Mouse (Mus musculus): Measurements from ENCODE around the gene Gzme. TPM values are rescaled to one million over a fixed set of nuclear protein-coding genes. Genes with fewer than 3 reads are reported as not detected.

Gene Gzme
- not detected for polyA plus RNA-seq (2017; shearing (Covaris generic))

GRCm38 (mm10) chr14:56120525-56120924 lies at the start of gene Gzme:
Gene Gzme (minus strand): TSS chr14:56120625.

DNA sequence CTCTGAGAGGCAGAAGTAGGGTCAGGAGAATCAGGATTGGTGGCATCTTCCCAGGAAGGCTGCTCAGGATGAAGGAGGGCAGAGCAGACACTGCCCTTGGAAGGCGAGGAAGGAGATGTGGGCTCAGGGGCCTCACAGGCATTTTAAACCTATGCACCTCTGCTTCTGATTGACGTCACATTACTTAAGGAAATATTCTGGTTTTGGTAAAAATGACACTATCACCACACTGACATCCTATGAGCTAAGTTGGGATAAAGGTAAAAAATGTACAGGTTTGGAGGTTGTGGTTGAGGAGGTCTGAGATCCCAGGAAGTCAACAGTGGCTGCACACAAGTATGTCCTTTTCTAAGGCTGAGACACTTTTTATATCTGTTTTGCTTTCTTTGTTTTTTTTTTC lies 39.1 kb upstream of the Gzme start, which contains the start of gene Gzmg:
Gene Gzmg (minus strand): TSS at position 101 of the 400 bp plus-strand sequence.

DNA sequence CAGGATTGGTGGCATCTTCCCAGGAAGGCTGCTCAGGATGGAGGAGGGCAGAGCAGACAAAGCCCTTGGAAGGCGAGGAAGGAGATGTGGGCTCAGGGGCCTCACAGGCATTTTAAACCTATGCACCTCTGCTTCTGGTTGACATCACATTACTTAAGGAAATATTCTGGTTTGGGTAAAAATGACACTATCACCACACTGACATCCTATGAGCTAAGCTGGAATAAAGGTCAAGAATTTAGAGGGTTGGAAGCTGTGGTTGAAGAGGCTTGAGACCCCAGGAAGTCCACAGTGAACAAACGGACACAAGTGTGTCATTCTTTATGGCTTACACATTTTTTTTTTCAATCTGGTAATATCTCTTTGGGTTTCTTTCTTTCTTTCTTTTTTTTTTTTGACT lies 12.1 kb upstream of the Gzme start, which contains the start of gene Gzmd:
Gene Gzmd (minus strand): TSS at position 101 of the 400 bp plus-strand sequence.

GRCm38 (mm10) chr14:56102386-56102785 lies 18.0 kb downstream of the Gzme start, which contains the start of gene Ctsg:
Gene Ctsg (minus strand): TSS chr14:56102574.

GRCm38 (mm10) chr14:56085167-56085566 lies 35.3 kb downstream of the Gzme start, which contains the start of gene Mcpt8:
Gene Mcpt8 (minus strand): TSS chr14:56085273.

Other genes starting within 250 kb of the Gzme start
- 0.18 TPM for gene Cbln3, start 236.2 kb downstream of the Gzme start, polyA plus RNA-seq (2017; shearing (Covaris generic))
- 104 TPM for gene Khnyn, start 235.7 kb downstream of the Gzme start, polyA plus RNA-seq (2017; shearing (Covaris generic))
- 35.6 TPM for gene Sdr39u1, start 220.3 kb downstream of the Gzme start, polyA plus RNA-seq (2017; shearing (Covaris generic))
- gene Cma1, start 175.9 kb downstream of the Gzme start, polyA plus RNA-seq (2017; shearing (Covaris generic)), result not detected
- not detected for gene Cma2, start 169.6 kb downstream of the Gzme start, polyA plus RNA-seq (2017; shearing (Covaris generic))
- gene Mcpt1, start 102.7 kb downstream of the Gzme start, polyA plus RNA-seq (2017; shearing (Covaris generic)), result not detected
- not detected for gene Mcpt9, start 90.1 kb downstream of the Gzme start, polyA plus RNA-seq (2017; shearing (Covaris generic))
- gene Mcpt2, start 78.6 kb downstream of the Gzme start, polyA plus RNA-seq (2017; shearing (Covaris generic)), result not detected
- not detected for gene Mcpt4, start 58.3 kb downstream of the Gzme start, polyA plus RNA-seq (2017; shearing (Covaris generic))
- gene Mcpt8, start 35.4 kb downstream of the Gzme start, polyA plus RNA-seq (2017; shearing (Covaris generic)), result not detected
- gene Ctsg, start 18.1 kb downstream of the Gzme start, polyA plus RNA-seq (2017; shearing (Covaris generic)), result not detected
- not detected for gene Gzmd, start 12.0 kb upstream of the Gzme start, polyA plus RNA-seq (2017; shearing (Covaris generic))
- not detected for gene Gzmg, start 39.0 kb upstream of the Gzme start, polyA plus RNA-seq (2017; shearing (Covaris generic))
- gene Gzmn, start 54.0 kb upstream of the Gzme start, polyA plus RNA-seq (2017; shearing (Covaris generic)), result not detected
- gene Gzmf, start 90.8 kb upstream of the Gzme start, polyA plus RNA-seq (2017; shearing (Covaris generic)), result not detected
- gene Gzmc, start 114.0 kb upstream of the Gzme start, polyA plus RNA-seq (2017; shearing (Covaris generic)), result 1.3 TPM
- gene Gzmb, start 141.6 kb upstream of the Gzme start, polyA plus RNA-seq (2017; shearing (Covaris generic)), result 63.6 TPM
- gene Atp12a, start 244.4 kb upstream of the Gzme start, polyA plus RNA-seq (2017; shearing (Covaris generic)), result 0.21 TPM

Data from effector memory CD4-positive, alpha-beta T cell, adult 7 months (primary cell).